Mouse (Mus musculus) lung, embryonic 14.5 days (tissue): ENCODE measurements around the gene Ifitm10. TPM values are rescaled to one million over a fixed set of nuclear protein-coding genes. Genes with fewer than 3 reads are reported as not detected.
A peak's percentile ranks its signal among the peaks of the same experiment; 100 is the strongest.

ENCODE experiments used
- ATAC-seq: fragments of 200-750 bp; cut with Nextera tagmentation; 2 replicates; pipeline ENCODE4 v1.8.0; 2017; ENCODE audit warnings: mild to moderate bottlenecking, moderate TSS enrichment, moderate library complexity; ENCODE audit not compliant: insufficient read depth
- DNase-seq: peaks from one replicate; pipeline ENCODE4 v3.0.0-alpha.2; 2015
- H3K27ac ChIP-seq: fragments of 300-500 bp; sonication (generic); 2 replicates; pipeline ENCODE4 v1.5.1; 2014; ENCODE audit warnings: low read depth, mild to moderate bottlenecking, moderate library complexity
- H3K27me3 ChIP-seq: fragments of 300-500 bp; sonication (generic); 2 replicates; pipeline ENCODE4 v1.6.1; 2014; ENCODE audit warnings: low read length, control low read depth; ENCODE audit not compliant: insufficient read depth
- H3K36me3 ChIP-seq: fragments of 300-500 bp; sonication (generic); 2 replicates; pipeline ENCODE4 v1.6.1; 2014; ENCODE audit warnings: control low read depth; ENCODE audit not compliant: insufficient read depth
- H3K4me1 ChIP-seq: fragments of 300-500 bp; sonication (generic); 2 replicates; pipeline ENCODE4 v1.6.1; 2014; ENCODE audit warnings: antibody characterized with exemption, control low read depth; ENCODE audit not compliant: insufficient read depth
- H3K4me2 ChIP-seq: fragments of 300-500 bp; sonication (generic); 2 replicates; pipeline ENCODE4 v1.6.1; 2014; ENCODE audit warnings: mild to moderate bottlenecking
- H3K4me3 ChIP-seq: fragments of 300-500 bp; sonication (generic); 2 replicates; pipeline ENCODE4 v1.5.1; 2014; ENCODE audit warnings: low read depth, low read length
- H3K9ac ChIP-seq: fragments of 300-500 bp; sonication (generic); 2 replicates; pipeline ENCODE4 v1.6.1; 2014
- H3K9me3 ChIP-seq: fragments of 300-500 bp; sonication (generic); 2 replicates; pipeline ENCODE4 v1.6.1; 2016; ENCODE audit warnings: low read depth, low read length, control low read depth
- CTCF ChIP-seq: IDR thresholded peaks from 2 replicates; pipeline ENCODE4 v1.5.1; 2016; ENCODE audit warnings: antibody characterized with exemption, low read depth
- WGBS: fragments of 180-500 bp; shearing (Covaris S2); extraction: QIAGEN DNeasy Blood & Tissue Kit; methylation state at CpG from one replicate; pipeline ENCODE4 v1.1.7; 2014; 5-methylcytosine and 5-hydroxymethylcytosine counted together
- polyA plus RNA-seq: library from polyadenylated mRNA; unstranded; fragments of >200 nt; fragmentation: Nextera tagmentation; extraction: Ambion mirVana; gene quantifications from 2 replicates; pipeline ENCODE4 v1.2.1, GENCODE M21; 2014

The Ifitm10 gene
- 3.4 and 4.0 TPM in 2 replicates for polyA plus RNA-seq

GRCm38 (mm10) chr7:142373641-142374412 is at the start of gene Ifitm10:
Ifitm10 (minus strand) TSS chr7:142373753.
- Histone ChIP-seq H3K4me1 (no peaks in the 10 kb centered on the region), H3K27ac (no peak within 1 kb of the TSS), H3K27me3 (peaks cover 28% of the 10 kb centered on the region), H3K4me3 (0 out of 2 replicates have a peak within 1 kb of the TSS, but pooled peaks have one; percentile 41), H3K9ac (no peak within 1 kb of the TSS; the same call in 1 of the 2 replicates), H3K36me3 (peaks cover 40% of the 10 kb centered on the region), H3K4me2 (peak within 1 kb of the TSS; percentile 77), H3K9me3 (no peaks in the 10 kb centered on the region)
- no peak for DNase-seq
- WGBS: 66% methylated on average over 8 of the region's 8 CpGs
- TF ChIP-seq CTCF: no peak
- no peak for ATAC-seq

- 63% methylated on average over 2 of the region's 2 CpGs for WGBS
These were observed 48.3 kb upstream of the Ifitm10 start for GRCm38 (mm10) chr7:142421826-142422225.

GRCm38 (mm10) chr7:142419887-142420286 is 46.3 kb upstream of the Ifitm10 start:
- H3K36me3 ChIP-seq: no peaks in the 10 kb centered on the region
- no peaks in the 10 kb centered on the region for H3K27me3 ChIP-seq
- no peak overlapping the region for H3K27ac ChIP-seq
- no peak for TF ChIP-seq CTCF
- H3K9me3 ChIP-seq: no peaks in the 10 kb centered on the region
- no peak overlapping the region for H3K4me3 ChIP-seq
- no peak overlapping the region for H3K4me2 ChIP-seq
- DNase-seq (no peak), ATAC-seq (no peak)
- H3K9ac ChIP-seq: no peak overlapping the region
- H3K4me1 ChIP-seq: no peaks in the 10 kb centered on the region
- WGBS: 63% methylated on average over 5 of the region's 5 CpGs

More at GRCm38 (mm10) chr7:142421826-142422225, 48.3 kb upstream of the Ifitm10 start:
- Histone ChIP-seq H3K36me3 (no peaks in the 10 kb centered on the region), H3K27me3 (no peaks in the 10 kb centered on the region), H3K27ac (no peak overlapping the region), H3K9ac (no peak overlapping the region), H3K4me1 (no peaks in the 10 kb centered on the region), H3K4me2 (no peak overlapping the region), H3K4me3 (no peak overlapping the region), H3K9me3 (no peaks in the 10 kb centered on the region)
- no peak for ATAC-seq
- no peak for TF ChIP-seq CTCF
- DNase-seq: no peak

- 88% methylated on average over 8 of the region's 8 CpGs for WGBS
- H3K4me2 ChIP-seq: no peak overlapping the region
- H3K36me3 ChIP-seq: no peaks in the 10 kb centered on the region
- H3K9me3 ChIP-seq: no peaks in the 10 kb centered on the region
- no peaks in the 10 kb centered on the region for H3K27me3 ChIP-seq
- no peak overlapping the region for H3K27ac ChIP-seq
- ATAC-seq (no peak), DNase-seq (no peak)
- no peak overlapping the region for H3K9ac ChIP-seq
- H3K4me3 ChIP-seq: no peak overlapping the region
- no peaks in the 10 kb centered on the region for H3K4me1 ChIP-seq
- no peak for TF ChIP-seq CTCF
These were observed 45.1 kb upstream of the Ifitm10 start for GRCm38 (mm10) chr7:142418679-142419078.

GRCm38 (mm10) chr7:142418027-142418426 is 44.5 kb upstream of the Ifitm10 start:
- ATAC-seq (no peak), DNase-seq (no peak)
- no peaks in the 10 kb centered on the region for H3K4me1 ChIP-seq
- TF ChIP-seq CTCF: no peak
- WGBS: 83% methylated on average over 2 of the region's 2 CpGs
- no peak overlapping the region for H3K4me3 ChIP-seq
- no peak overlapping the region for H3K9ac ChIP-seq
- no peaks in the 10 kb centered on the region for H3K36me3 ChIP-seq
- H3K27ac ChIP-seq: no peak overlapping the region
- H3K27me3 ChIP-seq: no peaks in the 10 kb centered on the region
- no peaks in the 10 kb centered on the region for H3K9me3 ChIP-seq
- no peak overlapping the region for H3K4me2 ChIP-seq

- WGBS: 44% methylated on average over 3 of the region's 3 CpGs
- H3K4me2 ChIP-seq: no peak overlapping the region
- H3K4me3 ChIP-seq: no peak overlapping the region
- no peaks in the 10 kb centered on the region for H3K9me3 ChIP-seq
- TF ChIP-seq CTCF: no peak
- ATAC-seq (no peak), DNase-seq (no peak)
- H3K4me1 ChIP-seq: no peaks in the 10 kb centered on the region
- H3K9ac ChIP-seq: no peak overlapping the region
- no peak overlapping the region for H3K27ac ChIP-seq
- no peaks in the 10 kb centered on the region for H3K27me3 ChIP-seq
- H3K36me3 ChIP-seq: no peaks in the 10 kb centered on the region
These were observed 42.7 kb upstream of the Ifitm10 start for GRCm38 (mm10) chr7:142416225-142416624.

- H3K27me3 ChIP-seq: no peaks in the 10 kb centered on the region
- no peak overlapping the region for H3K27ac ChIP-seq
- 47% methylated on average over 4 of the region's 4 CpGs for WGBS
- no peaks in the 10 kb centered on the region for H3K36me3 ChIP-seq
- DNase-seq (peak; percentile 12), ATAC-seq (no peak)
- no peak for TF ChIP-seq CTCF
- H3K9me3 ChIP-seq: no peaks in the 10 kb centered on the region
- no peak overlapping the region for H3K9ac ChIP-seq
- no peak overlapping the region for H3K4me3 ChIP-seq
- H3K4me1 ChIP-seq: no peaks in the 10 kb centered on the region
- no peak overlapping the region for H3K4me2 ChIP-seq
These were observed 41.8 kb upstream of the Ifitm10 start for GRCm38 (mm10) chr7:142415314-142415713.
